Mouse (Mus musculus): Measurements from ENCODE around the gene Zfp704.

Gene Zfp704

DNA sequence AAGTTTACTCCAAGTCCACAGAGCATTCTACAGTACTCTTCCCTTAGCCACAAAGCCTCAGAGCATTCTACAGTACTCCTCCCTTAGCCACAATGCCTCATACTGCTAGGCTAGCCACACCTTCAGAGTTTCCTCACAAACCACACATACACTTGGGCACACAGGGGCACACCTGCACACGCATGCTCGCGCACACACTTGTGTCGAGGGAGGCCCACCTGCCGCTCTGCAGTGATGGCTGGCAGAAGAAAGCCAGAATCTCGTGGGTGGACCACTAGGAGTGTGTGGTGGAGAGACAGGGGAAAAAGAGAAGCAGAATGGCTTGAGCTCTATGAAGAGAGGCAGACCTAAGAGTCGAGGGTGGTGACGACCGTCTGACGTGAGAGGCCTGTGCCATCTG lies 97.7 kb downstream of the Zfp704 start:
- peak; percentile 51 for DNase-seq

DNA sequence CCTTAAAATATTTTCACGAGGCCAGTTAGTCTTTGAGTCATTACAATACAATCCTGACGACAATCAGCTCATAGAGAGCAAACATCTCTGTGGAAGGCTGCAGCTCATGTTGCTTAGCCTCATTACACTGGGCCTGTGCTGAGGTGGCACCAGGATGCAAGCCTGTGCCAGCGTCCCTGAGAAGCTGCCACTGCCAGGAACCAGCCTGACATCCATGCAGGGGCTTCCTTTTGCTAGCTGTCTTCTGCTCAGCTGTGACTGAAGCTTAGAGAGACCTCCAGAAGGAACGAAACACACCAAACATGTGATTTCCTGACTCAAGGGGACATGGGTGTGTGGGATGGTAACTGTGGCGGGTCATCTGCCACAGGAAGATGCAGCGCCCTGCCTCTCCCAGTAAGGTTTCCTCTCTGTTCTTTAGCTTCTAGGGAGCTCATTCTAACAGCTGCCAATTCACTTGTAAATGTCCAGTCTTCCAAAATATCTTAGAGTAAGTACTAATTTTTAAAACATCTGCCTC lies 104.1 kb downstream of the Zfp704 start:
- peak; percentile 16 for DNase-seq

DNA sequence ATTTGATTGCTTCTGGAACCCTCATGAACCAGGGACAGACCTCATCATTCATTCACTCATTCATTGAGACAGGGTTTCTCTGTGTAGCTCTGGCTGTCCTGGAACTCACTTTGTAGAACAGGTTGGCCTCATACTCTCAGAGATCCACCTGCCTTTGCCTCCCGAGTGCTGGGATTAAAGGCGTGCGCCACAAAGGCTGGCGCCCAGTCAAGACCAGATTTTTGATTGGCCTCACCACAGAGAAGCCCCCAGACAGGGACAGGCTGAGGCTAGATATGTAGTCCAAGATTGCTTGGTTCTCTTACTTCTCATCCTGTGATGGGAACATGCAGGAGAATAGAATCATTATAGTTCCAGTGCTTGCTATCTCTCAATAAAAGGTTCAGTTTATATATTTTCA lies 105.5 kb downstream of the Zfp704 start:
- DNase-seq, result no peak

DNA sequence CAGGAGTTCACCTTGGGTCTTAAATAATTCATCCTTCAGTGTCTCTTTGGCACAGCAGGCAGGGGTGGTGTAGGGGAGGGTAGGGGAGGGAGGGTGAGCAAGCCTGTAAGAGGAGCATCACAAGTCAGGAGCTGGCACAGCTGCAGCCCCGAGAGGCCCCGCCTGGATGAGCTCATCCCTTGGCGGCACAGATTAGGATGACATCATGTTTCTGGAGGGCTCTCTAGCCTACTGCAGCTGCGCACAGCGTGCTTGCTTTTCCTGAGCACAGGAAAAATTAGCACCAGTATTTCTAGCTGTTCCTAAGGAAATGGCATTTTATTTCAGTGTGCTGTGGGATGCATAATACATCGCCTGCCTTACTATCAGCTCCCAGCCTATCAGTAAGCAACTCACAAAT lies 109.2 kb downstream of the Zfp704 start:
- DNase-seq, result peak; percentile 82

DNA sequence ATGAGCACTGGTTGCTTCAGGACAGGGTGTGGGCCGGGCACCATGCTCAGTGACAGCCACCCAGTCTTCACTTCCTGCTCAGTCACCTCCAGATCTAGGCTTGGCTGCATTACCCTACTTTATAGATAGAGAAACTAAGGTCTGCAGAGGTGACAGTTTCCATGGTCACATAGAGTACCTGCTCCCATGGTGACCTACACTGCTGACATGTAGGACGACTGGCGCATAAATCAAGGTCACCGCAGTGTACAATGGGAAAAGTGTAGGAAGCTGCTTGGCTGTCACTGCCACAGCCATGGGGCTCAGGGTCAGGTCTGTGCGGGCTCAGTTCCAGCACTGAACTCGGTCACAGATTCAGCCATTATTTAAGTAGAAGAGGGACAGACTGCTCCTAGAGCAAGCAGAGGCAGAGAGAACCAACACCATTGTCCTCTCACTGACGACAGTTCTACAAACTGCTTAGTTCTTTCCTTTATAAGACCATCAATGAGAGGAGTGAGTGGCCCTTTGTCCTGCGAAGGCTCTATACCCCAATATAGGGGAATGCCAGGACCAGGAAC lies 109.8 kb downstream of the Zfp704 start:
- peak; percentile 36 for DNase-seq

DNA sequence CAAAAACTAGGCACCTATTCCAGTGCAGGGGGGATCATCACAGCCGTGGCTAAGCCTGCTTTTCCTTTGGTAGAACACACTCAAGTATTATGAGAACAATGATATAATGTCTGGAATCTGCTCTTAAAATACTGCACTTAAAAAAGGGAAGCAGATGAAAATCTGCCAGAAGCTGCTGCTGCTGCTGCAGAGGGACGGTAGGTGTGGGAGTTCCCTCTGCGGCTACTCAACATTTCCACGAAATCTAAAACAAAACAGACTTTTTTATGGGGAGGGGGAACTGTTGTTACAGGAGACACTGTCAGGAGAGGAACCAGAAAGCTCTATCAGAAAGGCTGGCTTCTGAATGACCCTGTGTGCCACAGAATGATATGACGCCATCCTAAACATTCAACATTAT lies 110.4 kb downstream of the Zfp704 start:
- DNase-seq, result no peak

DNA sequence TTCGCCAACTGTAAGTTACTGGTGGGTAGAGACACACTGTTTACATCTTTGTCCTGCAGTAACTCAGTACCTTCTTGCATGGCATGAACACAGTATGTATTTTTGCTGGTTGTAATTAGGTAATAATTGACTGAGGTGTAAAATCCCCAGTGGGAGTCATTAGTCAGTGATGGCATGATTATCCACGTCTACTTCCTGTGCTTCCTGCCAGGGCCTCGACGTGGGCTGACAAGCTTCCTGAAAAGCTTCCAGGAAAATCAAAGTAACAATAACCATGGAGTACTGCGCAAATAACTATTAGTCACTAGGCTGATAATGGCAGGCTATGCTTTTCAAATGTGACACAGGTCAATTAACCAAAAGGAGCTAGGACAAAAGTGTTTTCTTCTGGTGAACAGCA lies 112.6 kb downstream of the Zfp704 start:
- DNase-seq, result no peak

DNA sequence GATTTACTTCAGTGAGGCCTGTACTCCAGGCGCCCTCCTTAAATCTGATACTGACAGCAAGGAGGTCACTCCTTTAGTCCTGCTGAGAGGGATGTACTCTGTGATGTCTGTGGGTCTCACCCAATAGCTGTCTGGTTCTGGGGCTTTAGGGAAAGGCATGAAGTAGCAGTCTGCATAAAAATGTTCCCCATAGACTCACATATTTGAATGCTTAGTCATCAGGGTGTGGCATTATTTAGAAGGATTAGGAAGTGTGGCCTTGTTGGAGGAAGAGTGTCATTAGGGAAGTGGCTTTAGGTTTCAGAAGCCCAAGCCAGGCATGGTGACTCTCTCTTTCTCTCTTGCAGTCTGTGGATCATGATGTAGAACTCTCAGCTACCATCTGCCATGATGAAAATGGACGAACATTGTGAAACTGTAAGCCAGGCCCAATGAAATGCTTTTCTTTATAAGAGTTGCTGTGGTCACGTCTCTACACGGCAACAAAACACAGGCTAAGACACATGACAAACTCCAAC lies 118.1 kb downstream of the Zfp704 start:
- DNase-seq, result no peak

DNA sequence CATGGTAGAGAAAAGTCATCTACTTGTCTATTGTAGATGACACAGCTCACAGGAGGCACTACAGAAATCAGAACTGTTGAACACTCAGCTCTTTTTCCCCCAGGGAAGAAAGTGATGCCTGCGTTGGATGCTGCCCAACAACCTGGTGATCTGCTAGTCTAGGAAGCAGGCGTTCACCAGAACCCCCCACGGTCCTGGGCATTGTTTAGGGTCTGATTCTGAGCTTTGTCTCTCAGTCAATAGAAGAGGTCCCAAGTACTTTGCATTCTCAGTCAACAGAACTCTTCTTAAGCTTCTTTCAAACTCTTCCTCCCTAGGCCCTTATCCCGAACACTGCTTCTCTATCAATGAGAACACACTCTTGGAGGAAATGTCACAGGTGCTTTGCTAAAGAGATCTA lies 122.2 kb downstream of the Zfp704 start:
- DNase-seq, result no peak

DNA sequence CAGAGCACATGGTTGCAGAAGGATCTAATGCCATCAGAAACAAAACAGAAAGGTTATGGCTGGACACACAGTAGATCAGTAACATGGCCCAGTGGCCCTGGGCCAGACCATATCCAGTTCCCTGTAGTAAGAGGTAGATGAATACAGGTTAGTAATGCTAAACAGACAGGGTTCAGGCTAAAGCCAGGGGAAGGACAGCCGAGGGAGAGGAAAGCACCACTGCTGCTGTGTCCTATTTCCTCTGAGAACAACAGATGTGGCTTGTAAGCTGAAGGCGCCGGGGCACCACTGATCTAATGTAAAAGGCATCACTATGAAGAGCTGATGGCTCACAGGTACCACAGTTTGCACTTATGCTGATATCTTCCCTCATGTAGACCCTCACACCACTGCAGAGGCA lies 124.4 kb downstream of the Zfp704 start:
- DNase-seq, result no peak

DNA sequence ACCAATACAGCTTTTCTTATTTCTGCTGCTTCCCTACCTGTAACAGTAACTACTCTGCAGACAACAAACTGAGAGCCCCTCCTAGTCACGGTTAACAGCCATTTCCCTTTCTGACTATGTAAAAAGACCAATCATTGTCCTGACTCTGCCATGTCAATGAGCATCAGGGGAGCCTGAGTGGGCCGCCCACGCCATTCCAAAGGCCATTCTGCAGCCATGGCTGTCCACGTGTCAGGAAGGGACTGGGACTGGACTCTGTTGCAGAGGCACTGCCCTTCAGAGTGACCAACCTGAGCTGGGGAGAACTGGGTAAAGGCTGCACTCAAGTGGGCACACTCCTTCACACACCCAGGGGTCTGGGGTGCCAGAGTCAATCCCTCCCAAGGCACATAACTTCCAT lies 127.9 kb downstream of the Zfp704 start:
- no peak for DNase-seq

DNA sequence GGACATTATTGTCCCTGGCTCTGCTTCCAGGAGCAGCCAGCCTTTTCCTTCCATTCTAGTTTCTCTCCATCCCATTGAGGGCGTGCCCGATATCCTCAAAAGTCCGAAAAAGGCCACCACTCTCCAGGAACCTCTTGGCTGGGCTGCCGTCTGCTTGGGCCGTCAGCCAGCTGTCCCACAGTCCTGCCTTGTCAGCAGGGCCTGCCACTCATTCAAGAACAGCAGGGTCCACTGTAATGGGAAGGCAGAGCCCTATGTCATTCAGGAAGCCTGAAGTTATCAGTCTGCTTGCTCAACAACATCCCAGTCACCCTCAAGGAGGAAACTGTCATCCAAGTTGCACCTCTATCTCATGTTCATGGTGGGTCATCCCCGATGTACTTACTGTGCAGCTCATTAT lies 128.5 kb downstream of the Zfp704 start:
- no peak for DNase-seq

DNA sequence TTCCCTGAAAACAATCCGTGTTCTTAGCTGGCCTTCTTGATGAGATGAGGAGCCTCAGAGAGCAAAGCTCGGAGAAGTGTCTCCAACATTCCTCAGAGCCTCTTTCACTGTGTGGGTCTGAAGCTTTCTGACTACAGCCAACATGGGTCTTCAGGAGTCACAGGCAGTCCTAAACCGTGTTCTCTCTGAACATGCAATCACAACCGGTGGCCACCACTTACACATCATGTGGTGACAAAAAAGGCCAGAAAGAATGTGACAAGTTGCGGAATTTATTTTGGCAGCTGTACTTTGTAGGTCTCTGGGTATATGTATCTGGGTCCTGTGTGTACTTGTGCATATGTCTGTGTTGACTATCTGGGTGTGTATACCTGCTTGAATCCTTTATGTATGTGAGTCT lies 128.9 kb downstream of the Zfp704 start:
- DNase-seq, result no peak

DNA sequence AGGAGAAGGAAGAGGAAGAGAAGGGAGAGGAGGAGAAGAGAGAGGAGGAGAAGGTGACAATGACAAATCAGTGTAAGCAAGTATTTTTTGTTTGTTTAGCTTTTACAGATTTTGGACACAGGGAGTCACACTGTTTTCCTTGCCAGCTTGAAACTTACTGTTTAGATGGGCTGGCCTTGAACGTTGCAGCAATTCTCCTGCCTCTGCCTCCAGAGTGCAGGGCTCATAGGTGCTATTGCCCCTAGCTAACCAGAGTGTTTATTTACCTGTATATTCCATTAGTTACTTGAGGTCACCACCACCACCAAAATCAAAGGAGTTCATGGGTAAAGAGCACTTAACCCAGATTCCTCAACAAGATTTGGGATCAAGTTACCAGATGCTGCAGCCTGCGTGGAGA lies 132.5 kb downstream of the Zfp704 start:
- no peak for DNase-seq

DNA sequence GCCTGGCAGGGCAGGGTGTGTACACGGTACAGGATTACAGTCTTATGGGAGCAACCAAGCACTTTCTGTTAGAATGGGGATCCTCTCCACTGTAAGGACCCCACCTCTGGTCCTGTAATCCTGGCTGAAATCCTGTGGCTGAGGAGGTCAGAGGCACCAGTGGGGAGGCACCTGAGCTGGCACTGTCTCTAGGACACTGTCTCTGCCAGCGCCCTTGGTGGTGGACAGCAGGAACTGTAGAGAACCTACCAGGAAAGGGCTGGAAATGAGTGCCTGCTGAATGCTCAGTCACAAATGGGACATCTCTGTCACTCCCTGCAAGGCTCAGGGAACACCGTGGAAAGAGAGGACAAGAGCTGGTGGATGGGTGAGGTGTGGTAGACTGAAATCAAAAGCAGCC lies 133.5 kb downstream of the Zfp704 start:
- no peak for DNase-seq

DNA sequence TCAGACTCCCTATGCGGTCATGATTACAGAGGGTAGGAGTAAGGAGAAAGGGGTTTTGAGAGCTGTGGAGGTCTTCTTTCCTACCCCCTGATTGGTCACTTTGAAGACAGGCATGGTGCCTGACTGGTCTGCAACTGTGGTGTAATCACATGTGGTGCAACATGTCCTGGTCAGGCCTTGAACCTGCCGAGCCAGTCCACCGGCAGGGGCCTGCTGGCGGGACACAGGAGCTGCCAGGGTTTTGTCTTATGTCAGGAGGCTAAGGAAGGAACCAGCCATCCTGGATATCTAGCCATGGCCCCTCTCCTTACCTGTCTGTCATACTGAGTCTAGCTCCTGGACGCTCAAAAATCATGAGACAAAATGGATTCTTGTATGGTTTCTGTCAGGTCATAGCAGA lies 134.4 kb downstream of the Zfp704 start:
- no peak for DNase-seq

DNA sequence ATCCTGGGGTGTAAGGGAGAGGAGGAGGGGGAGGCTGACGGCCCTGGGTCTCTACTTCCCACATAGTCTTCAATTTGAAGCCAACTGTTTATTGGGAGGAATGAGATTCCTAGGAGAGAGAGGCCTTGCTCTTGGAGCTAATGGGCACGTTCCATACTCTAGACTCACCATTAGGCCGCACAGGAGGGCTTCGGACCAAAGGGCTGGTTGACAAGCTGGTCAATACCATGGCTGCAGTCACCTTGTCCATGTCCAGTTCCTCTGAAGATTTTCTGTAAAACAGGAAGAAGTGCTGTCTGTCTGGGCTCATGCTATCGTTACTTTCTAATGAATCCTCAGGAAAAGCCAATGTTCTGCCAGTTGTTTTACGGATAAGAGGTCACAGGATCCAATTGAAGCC lies 135.6 kb downstream of the Zfp704 start:
- DNase-seq, result no peak

DNA sequence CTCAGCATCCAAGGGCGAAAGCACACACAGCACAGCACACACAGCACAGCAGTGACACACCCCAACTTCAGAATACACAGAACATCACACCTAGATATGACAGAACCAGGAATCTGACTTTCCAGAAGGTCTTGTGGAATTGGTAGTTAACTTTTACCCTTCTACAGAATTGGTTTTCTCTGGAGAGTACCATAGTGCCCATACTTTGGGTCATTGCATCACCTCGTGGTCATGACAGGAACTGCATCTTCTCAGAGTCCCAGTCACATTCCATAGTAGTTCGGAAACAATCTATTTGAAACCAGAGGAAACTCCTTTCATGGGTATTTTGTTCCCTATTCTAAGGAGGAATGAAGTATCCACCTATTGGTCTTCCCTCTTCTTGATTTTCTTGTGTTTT lies 143.6 kb downstream of the Zfp704 start:
- peak; percentile 67 for DNase-seq

DNA sequence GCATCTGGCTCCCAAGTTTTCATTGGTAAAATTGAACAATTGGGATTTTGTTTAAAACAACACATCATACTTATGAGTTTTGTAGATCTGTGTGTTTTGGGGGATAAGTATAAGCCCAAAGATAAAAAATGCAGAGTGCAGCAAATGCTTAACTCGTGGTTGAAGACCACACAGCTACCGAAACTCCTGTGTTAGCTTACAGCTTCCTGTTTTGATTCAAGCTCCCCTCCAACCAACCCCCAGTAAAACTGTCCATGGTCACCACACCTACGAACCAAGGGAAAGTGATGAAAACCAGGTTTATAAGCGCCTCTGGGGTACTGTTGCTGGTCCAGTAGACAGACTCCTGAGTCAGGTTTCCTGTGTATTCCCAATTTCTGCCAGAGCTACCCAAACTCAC lies 144.2 kb downstream of the Zfp704 start:
- no peak for DNase-seq

DNA sequence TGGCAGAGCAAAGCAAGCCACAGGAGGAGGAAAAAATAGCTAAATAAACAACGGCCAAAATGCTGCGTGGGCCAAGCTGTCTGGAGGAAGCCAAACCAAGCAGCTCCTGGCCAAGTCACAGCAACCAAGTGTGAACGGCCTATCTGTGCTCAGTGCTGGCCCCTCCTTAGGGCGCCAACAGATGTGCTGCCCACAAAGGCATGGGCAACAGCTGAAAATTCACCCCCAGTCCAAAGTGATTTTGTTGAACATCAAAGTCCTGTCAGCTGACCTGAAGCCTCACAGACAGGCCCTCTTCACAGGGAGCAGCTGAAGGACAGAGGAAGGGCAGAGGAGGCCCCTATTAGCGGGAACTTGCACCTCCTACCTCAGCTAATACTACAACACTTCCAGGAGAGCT lies 148.2 kb downstream of the Zfp704 start:
- DNase-seq, result no peak

DNA sequence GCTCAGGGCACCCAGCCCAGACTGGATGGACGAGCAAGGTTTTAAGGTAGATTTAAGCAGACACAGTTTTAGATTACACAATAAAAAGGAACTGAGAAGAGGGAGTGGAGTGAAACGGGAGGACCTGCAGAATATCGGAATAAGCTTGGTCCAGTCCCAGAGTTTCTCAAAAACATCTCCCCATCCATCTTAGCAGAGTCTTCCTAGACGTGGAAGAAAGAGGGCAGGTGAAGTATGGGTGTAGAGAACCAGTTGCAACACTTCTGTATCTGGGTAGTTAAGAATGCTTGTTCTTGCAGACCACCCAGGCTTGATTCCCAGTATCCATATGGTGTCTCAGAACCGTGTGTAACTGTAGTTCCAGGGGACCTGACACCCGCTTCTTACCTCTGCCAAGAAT lies 149.6 kb downstream of the Zfp704 start:
- DNase-seq, result no peak

DNA sequence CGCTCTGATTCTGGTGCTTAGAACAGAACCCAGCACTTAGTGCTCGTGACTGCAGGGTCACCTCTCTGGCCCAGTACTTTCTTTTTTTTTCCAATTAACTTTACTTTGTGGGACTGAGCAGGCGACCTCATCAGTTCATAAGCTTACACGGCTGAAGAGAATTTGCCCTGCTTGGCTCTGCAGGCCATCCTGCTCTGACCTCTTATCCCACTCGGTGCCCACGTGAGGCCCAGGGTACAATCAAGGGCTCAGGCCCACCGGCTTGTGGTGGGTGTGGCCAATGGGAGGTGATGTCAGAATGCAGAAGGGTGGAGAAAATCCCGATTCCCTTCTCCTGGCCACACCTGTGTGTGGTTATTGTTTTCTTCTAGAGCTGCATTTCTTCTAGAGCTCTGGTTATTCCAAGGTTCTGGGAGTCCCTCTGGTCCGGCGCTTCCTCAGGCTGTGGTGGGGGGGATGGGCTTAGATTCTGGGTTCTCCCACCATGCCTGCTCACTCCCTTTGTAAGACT lies 153.4 kb downstream of the Zfp704 start:
- no peak for DNase-seq

DNA sequence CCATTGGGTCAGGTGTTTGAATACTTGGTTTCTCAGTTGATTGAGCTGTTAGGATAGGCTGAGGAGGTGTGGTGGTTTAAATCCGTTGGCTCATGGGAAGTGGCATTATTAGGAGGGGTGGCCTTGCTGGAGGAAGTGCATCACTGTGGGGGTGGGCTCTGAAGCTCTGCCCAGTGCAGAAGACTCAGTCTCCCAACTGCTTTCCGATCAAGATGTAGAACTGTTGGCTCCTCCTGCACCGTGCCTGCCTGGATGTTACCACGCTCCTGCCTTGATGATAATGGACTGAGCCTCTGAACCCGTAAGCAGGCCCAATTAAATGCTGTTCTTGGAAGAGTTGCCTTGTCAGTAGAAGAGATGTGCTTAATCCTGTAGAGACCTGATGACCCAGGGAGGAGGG lies 154.5 kb downstream of the Zfp704 start:
- no peak for DNase-seq

DNA sequence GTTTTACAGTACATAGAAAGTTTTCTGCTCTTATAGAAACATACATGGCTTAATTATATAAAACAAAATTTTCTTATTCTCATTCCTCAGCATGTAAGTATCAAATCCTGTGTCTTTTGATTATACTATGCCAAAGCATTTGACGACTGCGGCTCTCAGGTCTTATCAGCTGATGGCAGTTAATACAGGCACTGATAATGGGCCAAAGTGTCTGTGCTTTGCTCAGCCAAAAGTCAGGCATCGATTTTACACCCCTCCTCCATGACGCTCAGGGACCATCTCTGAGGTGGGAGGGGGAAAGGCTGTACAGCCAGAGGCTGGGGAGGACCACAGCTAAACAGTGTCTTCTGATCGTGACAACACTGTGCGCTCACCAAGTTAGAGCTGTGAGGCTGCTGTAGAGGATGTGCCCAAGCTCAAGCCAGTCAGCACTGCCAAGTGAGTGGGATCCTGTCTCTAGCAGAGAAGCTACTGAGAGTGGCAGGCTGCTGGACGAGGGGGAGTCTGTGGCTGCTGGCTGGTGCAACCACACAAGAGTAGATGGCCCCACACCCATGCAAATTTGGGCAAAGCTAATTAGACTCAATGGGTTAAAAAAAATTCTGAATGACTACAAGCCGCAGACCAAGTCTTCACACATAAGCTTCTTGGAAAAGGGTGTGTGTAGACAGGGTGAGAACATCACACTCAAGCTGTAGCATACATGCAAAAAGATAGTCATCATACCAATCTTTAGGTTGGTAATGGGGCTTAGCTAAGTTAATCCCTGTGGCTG lies 155.1 kb downstream of the Zfp704 start:
- no peak for DNase-seq

Measured in thymus, postnatal 14 days (tissue).